Mouse (Mus musculus) lung, embryonic 14.5 days (tissue): ENCODE measurements around the gene Ushbp1. TPM values are rescaled to one million over a fixed set of nuclear protein-coding genes. Genes with fewer than 3 reads are reported as not detected.
"Not testable (repeated sequence)": the region's sequence is repeated elsewhere in the genome, so short reads cannot be mapped to it uniquely, and the experiment has no call there.

Experiments used
- ATAC-seq: fragments of 200-750 bp; cut with Nextera tagmentation; 2 replicates; pipeline ENCODE4 v1.8.0; 2017; ENCODE audit warnings: mild to moderate bottlenecking, moderate TSS enrichment, moderate library complexity; ENCODE audit not compliant: insufficient read depth
- DNase-seq: peaks from one replicate; pipeline ENCODE4 v3.0.0-alpha.2; 2015
- H3K27ac ChIP-seq: fragments of 300-500 bp; sonication (generic); 2 replicates; pipeline ENCODE4 v1.5.1; 2014; ENCODE audit warnings: low read depth, mild to moderate bottlenecking, moderate library complexity
- H3K27me3 ChIP-seq: fragments of 300-500 bp; sonication (generic); 2 replicates; pipeline ENCODE4 v1.6.1; 2014; ENCODE audit warnings: low read length, control low read depth; ENCODE audit not compliant: insufficient read depth
- H3K36me3 ChIP-seq: fragments of 300-500 bp; sonication (generic); 2 replicates; pipeline ENCODE4 v1.6.1; 2014; ENCODE audit warnings: control low read depth; ENCODE audit not compliant: insufficient read depth
- H3K4me1 ChIP-seq: fragments of 300-500 bp; sonication (generic); 2 replicates; pipeline ENCODE4 v1.6.1; 2014; ENCODE audit warnings: antibody characterized with exemption, control low read depth; ENCODE audit not compliant: insufficient read depth
- H3K4me2 ChIP-seq: fragments of 300-500 bp; sonication (generic); 2 replicates; pipeline ENCODE4 v1.6.1; 2014; ENCODE audit warnings: mild to moderate bottlenecking
- H3K4me3 ChIP-seq: fragments of 300-500 bp; sonication (generic); 2 replicates; pipeline ENCODE4 v1.5.1; 2014; ENCODE audit warnings: low read depth, low read length
- H3K9ac ChIP-seq: fragments of 300-500 bp; sonication (generic); 2 replicates; pipeline ENCODE4 v1.6.1; 2014
- H3K9me3 ChIP-seq: fragments of 300-500 bp; sonication (generic); 2 replicates; pipeline ENCODE4 v1.6.1; 2016; ENCODE audit warnings: low read depth, low read length, control low read depth
- CTCF ChIP-seq: IDR thresholded peaks from 2 replicates; pipeline ENCODE4 v1.5.1; 2016; ENCODE audit warnings: antibody characterized with exemption, low read depth
- WGBS: fragments of 180-500 bp; shearing (Covaris S2); extraction: QIAGEN DNeasy Blood & Tissue Kit; methylation state at CpG from one replicate; pipeline ENCODE4 v1.1.7; 2014; 5-methylcytosine and 5-hydroxymethylcytosine counted together
- polyA plus RNA-seq: library from polyadenylated mRNA; unstranded; fragments of >200 nt; fragmentation: Nextera tagmentation; extraction: Ambion mirVana; gene quantifications from 2 replicates; pipeline ENCODE4 v1.2.1, GENCODE M21; 2014

Ushbp1 gene
- polyA plus RNA-seq = 20.5 and 20.6 TPM in 2 replicates

GRCm38 (mm10) chr8:71395629-71396028 is at the start of gene Ushbp1:
TSS of gene Ushbp1 (minus strand) at chr8:71395802.
- 78% methylated on average over 9 of the region's 9 CpGs for WGBS
- H3K27me3 ChIP-seq = no peaks in the 10 kb centered on the region
- peaks cover 7% of the 10 kb centered on the region for H3K4me1 ChIP-seq
- peak within 1 kb of the TSS; percentile 93 for H3K4me2 ChIP-seq
- H3K27ac ChIP-seq = peak within 1 kb of the TSS; percentile 86
- peak; percentile 23 for DNase-seq
- ATAC-seq = no peak
- H3K36me3 ChIP-seq = peaks cover 11% of the 10 kb centered on the region
- peak within 1 kb of the TSS; percentile 81 for H3K4me3 ChIP-seq
- H3K9me3 ChIP-seq = no peaks in the 10 kb centered on the region
- H3K9ac ChIP-seq = peak within 1 kb of the TSS; percentile 9; the same call in 1 of the 2 replicates
- TF ChIP-seq CTCF = no peak

GRCm38 (mm10) chr8:71445096-71445495 is 49.5 kb upstream of the Ushbp1 start:
- TF ChIP-seq CTCF = no peak
- H3K27me3 ChIP-seq = peaks cover 5% of the 10 kb centered on the region
- 77% methylated on average over 7 of the region's 7 CpGs for WGBS

GRCm38 (mm10) chr8:71441404-71441803 is 45.8 kb upstream of the Ushbp1 start:
- no peak overlapping the region for H3K9ac ChIP-seq
- peak; percentile 84 for TF ChIP-seq CTCF
- H3K4me2 ChIP-seq = no peak overlapping the region
- DNase-seq (peak; percentile 89), ATAC-seq (0 out of 2 replicates have a peak, but pooled peaks have one; percentile 21)
- H3K36me3 ChIP-seq = no peaks in the 10 kb centered on the region
- no peak overlapping the region for H3K27ac ChIP-seq
- H3K9me3 ChIP-seq = no peaks in the 10 kb centered on the region
- WGBS = under 1% methylated on average over 7 of the region's 7 CpGs
- no peaks in the 10 kb centered on the region for H3K4me1 ChIP-seq
- H3K27me3 ChIP-seq = peaks cover 5% of the 10 kb centered on the region
- no peak overlapping the region for H3K4me3 ChIP-seq

More at GRCm38 (mm10) chr8:71445096-71445495, 49.5 kb upstream of the Ushbp1 start:
- DNase-seq (no peak), ATAC-seq (no peak)
- Histone ChIP-seq H3K9me3 (no peaks in the 10 kb centered on the region), H3K4me3 (no peak overlapping the region), H3K4me2 (no peak overlapping the region), H3K36me3 (no peaks in the 10 kb centered on the region), H3K27ac (no peak overlapping the region), H3K9ac (no peak overlapping the region), H3K4me1 (no peaks in the 10 kb centered on the region)

GRCm38 (mm10) chr8:71437041-71437440 is 41.4 kb upstream of the Ushbp1 start:
- H3K27me3 ChIP-seq = peaks cover 3% of the 10 kb centered on the region
- 51% methylated on average over 3 of the region's 3 CpGs for WGBS
- no peaks in the 10 kb centered on the region for H3K4me1 ChIP-seq
- H3K27ac ChIP-seq = no peak overlapping the region
- no peak overlapping the region for H3K4me2 ChIP-seq
- no peak overlapping the region for H3K9ac ChIP-seq
- H3K36me3 ChIP-seq = no peaks in the 10 kb centered on the region
- TF ChIP-seq CTCF = no peak
- ATAC-seq (no peak), DNase-seq (no peak)
- H3K9me3 ChIP-seq = no peaks in the 10 kb centered on the region; the same call in 1 of the 2 replicates
- H3K4me3 ChIP-seq = no peak overlapping the region

- not testable (repeated sequence) for H3K27ac ChIP-seq, H3K36me3 ChIP-seq, H3K4me3 ChIP-seq, H3K4me2 ChIP-seq, H3K9ac ChIP-seq, H3K4me1 ChIP-seq, DNase-seq, H3K9me3 ChIP-seq, H3K27me3 ChIP-seq, ATAC-seq
- 78% methylated on average over 1 of the region's 1 CpGs for WGBS
These were observed 37.3 kb upstream of the Ushbp1 start for GRCm38 (mm10) chr8:71432935-71433334.

- Histone ChIP-seq H3K4me1 (no peaks in the 10 kb centered on the region), H3K9ac (no peak overlapping the region), H3K36me3 (no peaks in the 10 kb centered on the region), H3K9me3 (no peaks in the 10 kb centered on the region), H3K4me2 (no peak overlapping the region), H3K27me3 (no peaks in the 10 kb centered on the region), H3K4me3 (no peak overlapping the region), H3K27ac (no peak overlapping the region)
- DNase-seq (no peak), ATAC-seq (no peak)
- no peak for TF ChIP-seq CTCF
These were observed 26.5 kb upstream of the Ushbp1 start for GRCm38 (mm10) chr8:71422121-71422520.

- H3K4me2 ChIP-seq = no peak overlapping the region
- 44% methylated on average over 11 of the region's 11 CpGs for WGBS
- DNase-seq = no peak
These were observed 16.1 kb upstream of the Ushbp1 start for GRCm38 (mm10) chr8:71411535-71412273.

More at GRCm38 (mm10) chr8:71411535-71412273, 16.1 kb upstream of the Ushbp1 start:
- Histone ChIP-seq H3K27me3 (no peaks in the 10 kb centered on the region), H3K27ac (no peak overlapping the region), H3K9ac (no peak overlapping the region), H3K4me3 (no peak overlapping the region), H3K9me3 (no peaks in the 10 kb centered on the region), H3K36me3 (peaks cover 32% of the 10 kb centered on the region), H3K4me1 (no peaks in the 10 kb centered on the region)
- no peak for TF ChIP-seq CTCF
- ATAC-seq = no peak
